Mouse (Mus musculus) stomach, postnatal 0 days (tissue): Measurements from ENCODE around the gene Cyp3a44. TPM values are rescaled to one million over a fixed set of nuclear protein-coding genes. Genes with fewer than 3 reads are reported as not detected.
"Not testable (repeated sequence)": the region's sequence is repeated elsewhere in the genome, so short reads cannot be mapped to it uniquely, and the experiment has no call there.

Source experiments
- ATAC-seq: fragments of 200-750 bp; cut with Nextera tagmentation; 2 replicates; pipeline ENCODE4 v1.8.0; 2017; ENCODE audit not compliant: low FRiP score, low TSS enrichment
- DNase-seq: peaks from one replicate; pipeline ENCODE4 v3.0.0-alpha.2; 2016; ENCODE audit warnings: low spot score
- H3K27ac ChIP-seq: fragments of 300-500 bp; sonication (generic); replicated peaks from 2 replicates; pipeline ENCODE4 v1.5.1; 2014; ENCODE audit warnings: mild to moderate bottlenecking, control low read depth
- H3K27me3 ChIP-seq: fragments of 300-500 bp; sonication (generic); 2 replicates; pipeline ENCODE4 v1.6.1; 2014; ENCODE audit warnings: low read length; ENCODE audit not compliant: control insufficient read depth, insufficient read depth
- H3K36me3 ChIP-seq: fragments of 300-500 bp; sonication (generic); 2 replicates; pipeline ENCODE4 v1.6.1; 2014; ENCODE audit warnings: low read length, mixed read lengths; ENCODE audit not compliant: control insufficient read depth, insufficient read depth
- H3K4me1 ChIP-seq: fragments of 300-500 bp; sonication (generic); replicated peaks from 2 replicates; pipeline ENCODE4 v1.6.1; 2014; ENCODE audit warnings: antibody characterized with exemption; ENCODE audit not compliant: control insufficient read depth, insufficient read depth
- H3K4me2 ChIP-seq: fragments of 300-500 bp; sonication (generic); replicated peaks from 2 replicates; pipeline ENCODE4 v1.6.1; 2014; ENCODE audit warnings: low read depth, mild to moderate bottlenecking, control low read depth, moderate library complexity
- H3K4me3 ChIP-seq: fragments of 300-500 bp; sonication (generic); 2 replicates; pipeline ENCODE4 v1.5.1; 2014; ENCODE audit warnings: low read depth, low read length, control low read depth
- H3K9ac ChIP-seq: fragments of 300-500 bp; sonication (generic); 2 replicates; pipeline ENCODE4 v1.6.1; 2014; ENCODE audit warnings: mild to moderate bottlenecking, low read length, control low read depth, mixed read lengths
- H3K9me3 ChIP-seq: fragments of 300-500 bp; sonication (generic); 2 replicates; pipeline ENCODE4 v1.6.1; 2016; ENCODE audit warnings: low read length; ENCODE audit not compliant: control insufficient read depth
- whole genome bisulfite sequencing: fragments of 180-500 bp; shearing (Covaris S2); extraction: QIAGEN DNeasy Blood & Tissue Kit; methylation state at CpG from one replicate; pipeline ENCODE4 v1.1.7; 2014; 5-methylcytosine and 5-hydroxymethylcytosine counted together
- polyA plus RNA-seq: library from polyadenylated mRNA; unstranded; fragments of >200 nt; fragmentation: Nextera tagmentation; extraction: Ambion mirVana; gene quantifications from 2 replicates; pipeline ENCODE4 v1.2.1, GENCODE M21; 2015

The Cyp3a44 gene
- 0.08 and 0.15 TPM in 2 replicates for polyA plus RNA-seq

DNA sequence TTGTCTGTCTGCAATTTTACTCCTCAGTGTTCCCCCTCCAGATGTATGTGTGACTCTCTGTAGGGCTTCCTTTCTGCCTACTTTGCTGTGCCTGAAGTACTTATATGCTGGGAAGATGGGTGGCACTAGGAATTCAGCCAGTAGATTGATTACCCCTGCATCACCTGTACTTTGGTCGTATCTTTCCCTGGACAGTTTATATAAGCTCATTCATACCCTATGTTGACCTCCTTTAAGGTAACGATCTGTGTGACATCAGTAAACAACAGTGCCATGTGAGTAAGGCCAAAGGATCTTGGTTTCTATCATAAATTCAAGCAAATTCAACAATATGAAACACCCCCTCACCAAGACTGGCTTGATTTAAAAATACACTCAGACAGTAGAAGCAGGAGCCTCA lies at the start of gene Cyp3a44:
Cyp3a44 (minus strand) TSS at position 79 of the 400 bp plus-strand sequence.
- not testable (repeated sequence) for H3K36me3 ChIP-seq, H3K27me3 ChIP-seq, H3K4me1 ChIP-seq, H3K27ac ChIP-seq, H3K9ac ChIP-seq, DNase-seq, ATAC-seq, H3K4me3 ChIP-seq, H3K4me2 ChIP-seq, H3K9me3 ChIP-seq
- 64% methylated on average over 2 of the region's 2 CpGs for WGBS

DNA sequence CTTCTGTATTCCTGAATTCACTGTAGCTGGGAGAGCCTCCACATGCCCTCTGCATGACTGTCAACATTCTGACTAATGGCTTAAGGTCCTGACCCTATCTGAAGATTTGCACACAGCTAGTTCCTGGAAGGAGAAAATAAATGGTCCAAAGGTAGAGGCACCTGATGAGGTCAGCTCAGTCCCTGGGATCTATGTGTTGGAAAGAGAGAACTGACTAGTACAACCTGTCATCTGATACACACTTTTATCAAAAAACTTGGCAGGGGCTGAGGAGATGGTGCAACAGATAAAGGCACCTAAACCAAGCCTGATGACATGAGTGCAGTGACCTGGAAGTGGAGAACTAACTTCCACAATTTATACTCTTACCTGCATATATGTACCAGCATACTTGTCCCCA lies 5.4 kb downstream of the Cyp3a44 start:
- H3K27me3 ChIP-seq, H3K4me1 ChIP-seq, H3K9ac ChIP-seq, H3K27ac ChIP-seq, H3K4me3 ChIP-seq, DNase-seq, H3K9me3 ChIP-seq, H3K36me3 ChIP-seq, ATAC-seq, H3K4me2 ChIP-seq: not testable (repeated sequence)

DNA sequence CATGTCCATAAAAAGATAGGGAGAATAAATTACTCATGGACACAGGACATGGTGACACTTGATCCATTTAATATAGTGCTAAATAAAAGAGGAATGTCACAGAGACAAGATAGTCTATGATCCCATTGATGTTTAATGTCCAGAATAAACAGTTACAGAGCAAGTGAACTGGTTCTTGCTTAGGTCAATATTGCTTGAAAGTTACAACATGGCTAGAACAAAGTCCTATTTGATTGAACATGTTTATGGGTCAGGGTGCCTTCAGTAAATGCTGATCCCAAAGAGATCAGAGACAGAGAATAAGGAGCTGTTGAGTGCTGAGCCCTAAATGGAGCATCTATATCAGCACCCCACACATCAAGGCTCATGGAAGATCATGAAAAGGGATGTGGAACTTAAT lies 12.4 kb downstream of the Cyp3a44 start:
- H3K9me3 ChIP-seq, H3K4me3 ChIP-seq, H3K27ac ChIP-seq, H3K36me3 ChIP-seq, H3K4me1 ChIP-seq, H3K9ac ChIP-seq, DNase-seq, H3K4me2 ChIP-seq, H3K27me3 ChIP-seq, ATAC-seq: not testable (repeated sequence)

DNA sequence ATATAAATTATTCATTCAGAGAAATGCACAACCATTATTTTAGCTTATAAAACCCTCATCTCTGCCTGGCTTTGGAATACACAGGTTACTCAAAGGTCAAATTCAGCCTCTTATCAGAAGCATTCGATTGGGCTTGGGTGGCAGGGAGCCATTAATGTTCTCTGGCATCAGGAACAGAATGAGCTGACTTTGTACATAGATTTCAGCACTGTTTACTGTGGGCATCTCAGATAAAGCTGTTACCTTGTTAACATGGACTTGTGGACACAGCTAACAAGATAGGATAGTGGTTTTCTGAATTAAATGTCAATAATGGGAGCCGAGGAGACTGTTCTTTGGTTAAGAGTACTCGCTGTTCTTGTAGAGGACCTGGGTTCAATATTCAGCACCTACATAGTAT lies 68.2 kb downstream of the Cyp3a44 start:
- not testable (repeated sequence) for H3K9ac ChIP-seq, H3K36me3 ChIP-seq, ATAC-seq, H3K4me3 ChIP-seq, H3K4me1 ChIP-seq, H3K4me2 ChIP-seq, H3K9me3 ChIP-seq, H3K27ac ChIP-seq, DNase-seq, H3K27me3 ChIP-seq
- 77% methylated on average over 3 of the region's 3 CpGs for WGBS

Other genes starting within 250 kb of the Cyp3a44 start
- not detected in 2 replicates for gene Cyp3a41b, start 221.1 kb downstream of the Cyp3a44 start, polyA plus RNA-seq
- gene Cyp3a41a, start 85.7 kb downstream of the Cyp3a44 start, polyA plus RNA-seq = 0.21 and 0.38 TPM in 2 replicates
- 0.65 and 2.3 TPM in 2 replicates for gene Cyp3a11, start 74.1 kb upstream of the Cyp3a44 start, polyA plus RNA-seq
- gene Cyp3a25, start 203.7 kb upstream of the Cyp3a44 start, polyA plus RNA-seq = 0.27 and 0.58 TPM in 2 replicates